ENCODE assay signal across 9 mouse cellular contexts in the genomic region with DNA sequence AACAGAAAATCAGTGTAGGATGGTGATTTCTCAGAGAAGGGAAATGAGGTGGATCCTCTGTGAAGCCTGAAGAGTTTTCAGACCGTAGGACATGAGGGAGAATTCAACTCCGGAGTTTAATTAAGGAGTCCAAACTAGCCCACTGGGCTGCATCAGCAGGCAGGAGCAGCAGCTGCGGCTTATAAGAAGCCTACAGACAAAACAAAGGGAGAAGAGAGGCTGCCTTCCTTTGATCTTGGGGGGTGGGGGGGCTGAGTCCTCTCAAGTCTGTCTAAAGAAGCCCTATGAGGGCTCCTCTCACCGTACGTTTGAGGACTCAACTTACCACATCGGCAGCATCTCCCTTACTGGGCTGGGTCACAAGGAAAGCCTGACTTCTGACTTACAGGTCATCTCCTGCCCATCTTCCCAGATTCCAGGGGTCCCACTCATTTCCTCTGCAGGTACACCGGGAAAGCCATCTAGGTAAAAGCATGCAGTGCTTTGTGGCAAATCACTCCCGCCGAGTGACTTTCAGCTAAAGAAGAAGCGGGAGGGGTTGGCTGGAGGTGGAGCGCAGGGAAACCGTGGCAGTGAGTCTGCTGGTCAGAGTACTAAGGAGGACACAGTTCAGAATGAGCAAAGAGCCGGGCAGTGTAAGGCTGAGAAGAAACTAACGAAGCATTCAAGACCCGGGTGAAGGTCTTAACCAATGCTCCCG. TPM values are rescaled to one million over a fixed set of nuclear protein-coding genes. Genes with fewer than 3 reads are reported as not detected.
DNase-seq lines count a peak whose midpoint lies in the region; ATAC-seq lines count a peak whose summit lies in the region.
"Had no signal": no experiment of that assay in that cellular context is flagged by ENCODE, and none has a peak within 500 bp of the region (broad histone marks: within the 10 kb centered on the region; RNA-seq: fewer than 3 reads in every experiment).

No protein-coding gene starts in this region.

- no peaks in the 10 kb centered on the region for H3K27me3 ChIP-seq in lung, embryonic 15.5 days
- H3K27me3 ChIP-seq in hindbrain, embryonic 10.5 days (ENCODE audit: insufficient read depth, poor library complexity, severe bottlenecking): no peaks in the 10 kb centered on the region
- H3K27me3 ChIP-seq in stomach, embryonic 16.5 days (ENCODE audit: control insufficient read depth, insufficient read depth, low read length): no peaks in the 10 kb centered on the region

- H3K36me3 ChIP-seq in lung, embryonic 15.5 days: no peaks in the 10 kb centered on the region
- peaks cover 4% of the 10 kb centered on the region for H3K36me3 ChIP-seq in hindbrain, embryonic 10.5 days
- H3K36me3 ChIP-seq in stomach, embryonic 16.5 days (ENCODE audit: control insufficient read depth, insufficient read depth, low read length): no peaks in the 10 kb centered on the region

- no peak for ATAC-seq in lung, embryonic 15.5 days (ENCODE audit: borderline replicate concordance, extremely low read depth, low FRiP score, low TSS enrichment)
- no peak for ATAC-seq in stomach, embryonic 16.5 days (ENCODE audit: insufficient read depth, low FRiP score)

- H3K4me3 ChIP-seq in lung, embryonic 15.5 days: no peak overlapping the region
- peak overlapping the region; percentile 38 for H3K4me3 ChIP-seq in hindbrain, embryonic 10.5 days
- H3K4me3 ChIP-seq in stomach, embryonic 16.5 days (replicated peaks; ENCODE audit: low read length): no peak overlapping the region
- H3K4me3 ChIP-seq: erythroblast, embryonic 14.5 days had no signal

- no peak overlapping the region for H3K9ac ChIP-seq in lung, embryonic 15.5 days
- H3K9ac ChIP-seq in stomach, embryonic 16.5 days (ENCODE audit: low read length): no peak overlapping the region

- H3K4me2 ChIP-seq in lung, embryonic 15.5 days: 0 out of 2 replicates have a peak overlapping the region, but pooled peaks have one; percentile 12
- peak overlapping the region; percentile 9; the same call in 1 of the 2 replicates for H3K4me2 ChIP-seq in stomach, embryonic 16.5 days (ENCODE audit: low read depth, low read length)

- 19% methylated on average over 16 of the region's 16 CpGs for whole genome bisulfite sequencing in lung, embryonic 15.5 days
- 3% methylated on average over 16 of the region's 16 CpGs for WGBS in hindbrain, embryonic 10.5 days
- 31% methylated on average over 16 of the region's 16 CpGs for WGBS in stomach, embryonic 16.5 days

- no peaks in the 10 kb centered on the region for H3K9me3 ChIP-seq in lung, embryonic 15.5 days
- H3K9me3 ChIP-seq in hindbrain, embryonic 10.5 days: no peaks in the 10 kb centered on the region
- no peaks in the 10 kb centered on the region for H3K9me3 ChIP-seq in stomach, embryonic 16.5 days (replicated peaks; ENCODE audit: control insufficient read depth, low read length)

- H3K4me1 ChIP-seq in lung, embryonic 15.5 days: peaks cover 39% of the 10 kb centered on the region
- peaks cover 48% of the 10 kb centered on the region for H3K4me1 ChIP-seq in hindbrain, embryonic 10.5 days (replicated peaks)
- H3K4me1 ChIP-seq in stomach, embryonic 16.5 days (ENCODE audit: control insufficient read depth, insufficient read depth, low read length): peaks cover 28% of the 10 kb centered on the region

- no peak for DNase-seq in lung, postnatal 36 days
- peak; percentile 37 for DNase-seq in hindbrain, embryonic 10.5 days (ENCODE audit: low spot score)
- DNase-seq in kidney, postnatal 4 days: peak; percentile 32 to 58
- no peak for DNase-seq in layer of hippocampus, postnatal 36 days
- no peak for DNase-seq in adrenal gland, adult 8-10 months
- no peak for DNase-seq in lung, postnatal 10 days

- no peak overlapping the region for H3K27ac ChIP-seq in lung, embryonic 15.5 days
- H3K27ac ChIP-seq in hindbrain, embryonic 10.5 days: peak overlapping the region; percentile 75
- no peak overlapping the region for H3K27ac ChIP-seq in stomach, embryonic 16.5 days (ENCODE audit: low read length)

RNA-seq across cellular contexts. Expression of a gene that starts 13.2 kb away (rescaled TPM):
- 10.8 and 11.7 TPM in 2 replicates for polyA plus RNA-seq in lung, embryonic 15.5 days (2015; fragmentation: Nextera tagmentation; extraction: Ambion mirVana)
- 12.6 and 13.3 TPM in 2 replicates for polyA plus RNA-seq in hindbrain, embryonic 10.5 days (2016; fragmentation: Nextera tagmentation; extraction: Ambion mirVana)
- polyA plus RNA-seq in stomach, embryonic 16.5 days (2015; fragmentation: Nextera tagmentation; extraction: Ambion mirVana): 8.2 and 10.5 TPM in 2 replicates
- 10 to 100 TPM; 45.4 to 47.8 TPM for total RNA-seq in layer of hippocampus, postnatal 36 days (2021)
- 10 to 100 TPM; 14.7 to 23.9 (median 17.6) TPM for total RNA-seq in adrenal gland, adult 8-10 months (2022)

RNA-seq across cellular contexts. Expression of a gene that starts 13.3 kb away (rescaled TPM):
- polyA plus RNA-seq in lung, embryonic 15.5 days (2015; fragmentation: Nextera tagmentation; extraction: Ambion mirVana): 713 and 738 TPM in 2 replicates
- polyA plus RNA-seq in hindbrain, embryonic 10.5 days (2016; fragmentation: Nextera tagmentation; extraction: Ambion mirVana): 484 and 487 TPM in 2 replicates
- 610 and 622 TPM in 2 replicates for polyA plus RNA-seq in stomach, embryonic 16.5 days (2015; fragmentation: Nextera tagmentation; extraction: Ambion mirVana)
- 100 to 1,000 TPM; 226 to 249 TPM for total RNA-seq in layer of hippocampus, postnatal 36 days (2021)
- total RNA-seq in adrenal gland, adult 8-10 months (2022): 100 to 1,000 TPM; 329 to 408 (median 334) TPM

Comparison
In these comparisons a context has a peak if more than half of its experiments do, and no peak if none do; other contexts are left out.
1. DNase-seq: peak in hindbrain, embryonic 10.5 days (single experiment) and kidney, postnatal 4 days (2 of 2); none in lung, postnatal 36 days (single experiment), layer of hippocampus, postnatal 36 days (0 of 2), adrenal gland, adult 8-10 months (single experiment) and lung, postnatal 10 days (single experiment).